Mouse (Mus musculus) thymus, postnatal 25 days (tissue): ENCODE measurements around the gene Aim2.

Experiments
- DNase-seq: peaks from one replicate; pipeline ENCODE4 v3.0.0; 2022

The Aim2 gene

DNA sequence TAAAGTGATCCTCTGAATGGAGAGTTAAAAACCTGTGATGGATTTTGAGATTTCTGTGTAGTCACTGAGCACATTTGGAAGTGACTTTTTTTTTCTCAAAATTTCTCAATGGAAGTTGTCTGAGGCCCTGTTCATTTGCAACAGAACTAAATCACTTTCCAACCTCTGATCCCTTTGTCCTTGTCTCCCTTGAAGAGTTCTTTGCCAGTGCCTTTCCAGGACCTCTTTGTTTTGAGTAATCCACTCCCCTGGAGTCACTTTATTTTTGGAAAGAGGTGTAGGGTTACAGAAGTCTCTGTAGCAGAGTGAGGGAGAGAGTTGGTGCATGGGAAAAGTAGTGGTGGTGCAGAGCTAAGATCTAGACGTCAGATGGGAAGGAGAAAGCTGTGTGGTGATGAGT is 2.2 kb upstream of the Aim2 start:
- no peak for DNase-seq

- DNase-seq = no peak
These were observed 1.5 kb upstream of the Aim2 start for GRCm38 (mm10) chr1:173349192-173349591.

GRCm38 (mm10) chr1:173349946-173350345 is 733 bp upstream of the Aim2 start:
- DNase-seq = peak; percentile 6

DNA sequence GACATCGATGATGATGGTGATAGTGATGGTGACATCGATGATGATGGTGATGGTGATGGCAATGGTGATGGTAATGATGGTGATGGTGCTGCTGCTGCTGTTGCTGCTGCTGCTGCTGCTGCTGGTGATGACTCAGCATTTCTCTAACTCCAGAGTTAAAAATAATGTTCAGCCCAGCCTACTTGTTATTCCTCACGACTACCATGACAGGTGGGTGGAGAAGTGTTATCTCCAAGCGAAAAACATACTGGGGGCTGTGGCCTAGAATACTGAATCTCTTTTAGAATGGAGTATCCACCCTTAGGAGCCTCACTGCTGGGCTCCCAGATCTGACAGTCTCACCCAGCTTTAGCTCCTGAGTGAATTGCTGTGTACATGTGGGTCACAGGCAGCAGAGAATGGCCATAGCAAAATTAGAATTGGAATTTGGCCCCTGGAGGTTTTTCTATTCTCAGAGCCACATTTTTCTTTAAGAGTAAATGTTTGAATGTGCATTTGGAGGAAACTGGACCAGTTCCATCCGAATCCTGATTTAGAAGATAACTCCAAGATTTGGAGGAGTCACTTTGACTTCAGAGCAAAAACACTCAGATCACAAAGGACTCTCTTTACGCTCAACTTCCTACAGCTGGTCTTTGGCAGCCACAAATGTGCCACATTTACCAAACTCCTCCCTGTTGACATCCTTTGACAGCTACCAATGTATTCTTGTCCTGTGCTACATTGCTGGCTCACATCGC is 4.6 kb downstream of the Aim2 start:
- DNase-seq = no peak

DNA sequence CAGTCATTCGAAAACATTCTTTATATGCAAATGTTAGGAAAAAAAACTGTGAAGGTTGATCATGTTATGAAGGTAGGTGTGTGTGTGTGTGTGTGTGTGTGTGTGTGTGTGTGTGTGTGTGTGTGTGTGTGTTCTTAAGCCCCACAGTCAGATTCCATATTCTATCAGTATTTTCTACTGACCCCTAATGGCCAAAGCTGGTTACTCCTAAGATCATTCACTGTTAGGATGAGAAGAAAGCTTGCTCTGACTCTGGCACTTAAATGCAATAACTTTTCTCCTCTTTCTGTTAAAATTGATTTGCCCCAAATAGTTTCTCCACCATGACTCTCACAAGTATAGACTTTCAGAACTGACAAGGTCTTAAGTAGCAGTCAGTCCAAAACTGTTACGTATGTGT is 6.0 kb downstream of the Aim2 start:
- DNase-seq = no peak

DNA sequence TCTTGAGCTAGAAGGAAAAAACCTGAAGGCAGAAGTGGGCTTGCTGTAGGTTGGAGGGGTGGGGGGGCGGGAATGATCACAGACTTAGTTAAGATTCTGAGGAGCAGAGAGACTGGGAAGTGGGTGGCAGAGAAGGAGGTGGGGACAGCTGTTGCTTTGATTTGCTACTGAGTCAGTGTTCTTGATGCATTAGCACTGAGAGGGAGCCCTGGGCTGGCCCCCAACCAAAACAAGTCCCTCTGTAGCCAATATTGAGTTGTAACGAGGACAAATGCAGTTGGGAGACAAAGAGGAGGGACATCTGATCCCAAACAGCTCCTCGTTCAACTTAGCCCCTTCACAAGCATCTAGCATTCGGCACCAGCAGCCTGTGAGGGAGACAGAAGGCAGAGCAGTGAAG is 7.1 kb downstream of the Aim2 start:
- DNase-seq = no peak

DNA sequence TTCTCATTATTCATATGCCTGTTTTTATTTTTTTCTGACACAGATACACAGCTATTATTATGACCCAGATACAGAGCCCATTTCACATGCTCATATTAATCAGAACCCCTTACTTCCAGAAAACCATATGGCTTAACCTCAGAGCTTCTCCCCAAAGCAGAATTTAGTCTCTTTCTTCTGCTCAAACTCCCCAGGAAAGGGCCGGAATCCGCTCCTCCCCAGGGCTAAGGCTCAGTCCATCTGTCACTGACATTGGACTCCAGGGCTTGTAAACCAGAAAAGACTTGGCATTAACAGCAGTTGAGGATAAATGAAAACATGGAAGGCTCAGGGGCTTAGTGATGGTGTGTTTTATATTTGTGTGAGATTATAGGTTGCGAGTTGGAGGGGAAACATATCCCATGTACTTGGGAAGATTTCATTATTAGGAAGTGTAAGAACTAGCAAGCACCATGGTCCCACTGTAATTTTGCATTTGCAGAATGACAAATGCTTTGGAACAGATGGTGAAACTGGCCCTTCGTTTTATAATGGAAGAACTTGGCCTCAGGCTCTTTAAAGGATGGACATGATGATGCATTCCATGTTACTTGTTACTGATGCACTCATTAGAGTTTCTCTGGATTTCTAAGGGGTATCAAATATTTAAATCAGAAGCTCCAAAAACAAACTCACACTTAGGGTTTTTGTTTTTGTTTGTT is 9.1 kb downstream of the Aim2 start:
- no peak for DNase-seq

GRCm38 (mm10) chr1:173361651-173362050 is 11.0 kb downstream of the Aim2 start:
- DNase-seq = peak; percentile 30

DNA sequence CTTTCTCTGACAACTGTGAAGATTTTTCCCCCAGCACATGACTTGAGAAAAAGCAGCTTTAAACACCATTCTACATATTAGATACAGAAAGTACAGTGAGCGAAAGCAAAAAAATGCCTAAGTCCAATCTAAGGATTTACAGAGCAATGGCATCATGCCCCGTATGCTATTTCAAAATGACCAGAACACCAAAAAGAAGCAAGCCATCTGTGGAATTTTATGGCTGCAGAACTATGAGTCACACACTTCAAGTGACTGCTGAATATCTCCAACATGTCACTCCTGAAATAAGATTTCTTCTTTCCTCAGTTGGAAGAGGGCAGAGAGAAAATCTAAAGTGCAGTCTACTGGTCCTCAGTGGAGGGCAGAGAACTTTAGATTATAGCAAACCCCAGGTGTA is 12.8 kb downstream of the Aim2 start:
- no peak for DNase-seq

- no peak for DNase-seq
These were observed 13.6 kb downstream of the Aim2 start for GRCm38 (mm10) chr1:173364125-173364800.

DNA sequence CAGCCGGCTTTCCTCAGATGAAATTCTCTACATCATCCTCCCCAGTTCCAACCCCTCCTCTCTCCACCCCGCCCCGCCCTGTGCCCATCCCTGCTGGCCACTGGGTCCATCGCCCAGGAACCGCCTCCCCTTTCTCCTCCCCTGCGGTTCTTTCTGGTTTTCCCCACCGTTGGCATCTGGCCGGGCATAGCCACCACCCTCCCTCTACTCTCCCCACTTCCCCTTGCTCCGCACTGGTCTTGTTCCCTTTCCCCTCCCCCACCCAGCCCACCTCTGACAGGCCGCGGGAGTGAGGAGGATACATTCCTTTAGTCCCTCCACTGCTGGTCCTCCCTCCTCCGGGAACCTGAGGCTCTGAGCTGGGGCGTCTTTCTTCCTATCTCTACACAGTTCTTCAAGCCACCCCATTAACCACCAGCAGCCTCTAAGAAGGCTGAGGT is 15.3 kb downstream of the Aim2 start:
- no peak for DNase-seq

DNA sequence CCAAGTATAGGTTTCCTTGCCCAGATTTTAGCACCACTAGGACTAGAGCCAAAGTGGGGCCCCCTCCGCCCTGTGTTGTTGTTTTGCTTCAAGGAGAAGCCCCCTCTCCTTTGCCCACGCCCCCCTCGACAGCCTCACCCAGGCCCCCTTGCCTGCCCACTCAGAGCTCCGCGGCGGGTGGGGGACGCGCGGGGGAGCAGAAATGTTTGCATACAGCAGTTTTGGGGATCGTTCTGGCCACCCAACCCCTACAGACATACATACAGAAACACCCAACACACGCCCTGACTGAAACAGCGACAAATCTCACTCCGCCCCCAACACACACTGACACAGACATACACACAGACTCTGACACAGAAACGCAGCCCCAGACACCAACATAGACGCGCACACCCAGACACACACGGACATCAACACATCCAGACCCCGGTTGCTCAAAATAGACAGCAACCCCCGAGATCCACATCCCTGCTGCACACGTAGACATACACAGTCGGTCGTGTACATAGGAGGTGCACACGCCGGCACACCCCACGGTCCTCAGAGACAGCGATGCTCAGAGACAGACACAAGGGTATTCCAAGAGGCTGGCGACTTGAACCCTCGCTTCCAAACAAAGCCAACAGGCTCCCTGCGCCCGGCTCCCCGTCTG is 16.1 kb downstream of the Aim2 start:
- DNase-seq = no peak

DNA sequence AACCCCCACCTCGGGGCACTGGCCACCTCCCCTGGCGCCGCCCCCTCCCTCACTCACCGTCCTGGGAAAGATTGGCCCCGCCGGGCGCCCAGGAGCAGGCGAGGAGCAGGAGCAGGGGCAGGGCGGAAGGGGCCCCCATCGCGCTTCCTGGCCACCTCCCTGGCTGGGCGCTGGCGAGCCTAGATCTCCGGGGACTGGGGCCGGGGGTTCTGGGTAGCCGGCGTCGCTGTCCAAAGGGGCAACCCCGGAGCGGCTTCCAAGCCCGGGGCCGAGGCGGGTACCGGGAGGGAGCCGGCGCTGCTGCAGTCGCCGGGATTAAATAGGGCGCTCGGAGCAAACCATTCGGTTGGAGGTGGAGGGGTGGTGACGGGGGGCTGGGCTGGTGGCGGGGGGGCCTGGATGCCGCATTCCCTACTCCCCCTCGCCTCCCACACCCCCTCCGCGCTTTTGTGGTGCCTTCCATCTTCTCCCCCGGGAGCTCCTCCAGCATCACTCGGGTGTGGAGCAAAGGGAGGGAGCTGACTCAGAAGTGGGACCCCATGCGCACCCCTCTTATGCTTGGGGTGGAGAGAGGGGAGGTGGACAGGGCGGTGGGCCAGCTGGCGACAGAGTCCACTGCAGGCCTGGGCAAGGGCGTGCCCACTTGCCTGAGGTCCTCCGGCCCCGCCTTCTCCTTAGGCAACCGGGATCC is 16.8 kb downstream of the Aim2 start, which contains the start of gene Cadm3:
Gene Cadm3, minus strand, starts transcription at position 340 of the 691 bp plus-strand sequence.
- DNase-seq = no peak

DNA sequence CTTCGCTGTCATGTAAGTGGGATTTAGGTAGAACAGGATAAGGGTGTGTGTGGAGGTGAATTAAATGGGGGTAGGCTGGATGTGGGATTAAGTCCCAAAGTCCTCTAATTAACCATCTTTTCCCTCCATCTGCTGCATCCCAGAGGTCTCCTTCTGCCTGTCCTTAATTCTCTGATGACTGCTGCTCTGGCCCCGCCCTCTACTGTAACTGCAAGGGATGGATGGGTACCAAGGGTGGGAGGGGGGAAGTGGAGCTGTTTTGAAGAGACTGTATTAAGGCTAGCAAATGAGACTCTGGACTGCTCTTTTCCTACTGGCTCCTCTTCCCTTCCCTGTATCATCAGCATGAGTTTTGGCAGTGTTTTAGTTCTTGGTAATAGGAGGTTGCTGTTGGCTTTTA is 18.9 kb downstream of the Aim2 start:
- no peak for DNase-seq

DNA sequence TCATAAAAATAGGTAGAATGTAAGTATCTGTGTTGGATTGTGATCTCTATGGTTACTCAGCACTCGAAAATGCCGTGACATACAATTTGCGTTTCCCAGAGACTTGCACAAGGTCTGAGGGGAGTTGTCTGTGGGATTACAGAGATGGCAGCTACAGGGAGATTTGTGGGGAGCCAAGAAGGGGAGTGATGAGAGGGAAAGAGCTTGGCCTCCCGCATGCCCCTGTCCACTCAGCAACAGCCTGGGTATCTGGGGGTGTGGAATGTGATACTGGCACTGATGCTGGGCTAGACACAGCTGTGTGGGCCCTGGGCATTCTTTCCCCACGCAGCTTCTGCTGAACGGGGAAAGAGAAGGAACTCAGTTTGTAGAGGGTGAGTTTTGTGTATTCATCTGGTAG is 19.8 kb downstream of the Aim2 start:
- DNase-seq = no peak

DNA sequence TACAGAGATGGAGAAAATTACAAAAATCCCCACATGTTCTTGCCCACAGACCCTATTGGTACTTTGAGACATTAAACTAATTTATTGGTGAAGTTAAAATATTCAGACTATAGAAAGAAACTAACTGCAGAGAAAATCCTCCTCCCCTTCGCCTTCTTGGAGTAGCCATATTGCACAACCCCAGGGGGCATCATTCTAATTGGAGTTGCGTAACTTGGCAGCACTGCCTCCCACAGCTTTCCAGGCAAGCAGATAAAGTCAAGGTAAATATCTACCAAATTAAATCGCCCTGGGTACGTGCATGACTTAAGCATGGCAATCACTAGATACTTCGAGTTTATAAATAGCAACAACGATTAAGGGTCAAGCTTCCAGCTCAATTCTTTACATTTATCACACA is 20.9 kb downstream of the Aim2 start:
- DNase-seq = no peak

GRCm38 (mm10) chr1:173374020-173374419 is 23.3 kb downstream of the Aim2 start:
- no peak for DNase-seq

- DNase-seq = peak; percentile 12
These were observed 26.9 kb downstream of the Aim2 start for GRCm38 (mm10) chr1:173377380-173378112.

DNA sequence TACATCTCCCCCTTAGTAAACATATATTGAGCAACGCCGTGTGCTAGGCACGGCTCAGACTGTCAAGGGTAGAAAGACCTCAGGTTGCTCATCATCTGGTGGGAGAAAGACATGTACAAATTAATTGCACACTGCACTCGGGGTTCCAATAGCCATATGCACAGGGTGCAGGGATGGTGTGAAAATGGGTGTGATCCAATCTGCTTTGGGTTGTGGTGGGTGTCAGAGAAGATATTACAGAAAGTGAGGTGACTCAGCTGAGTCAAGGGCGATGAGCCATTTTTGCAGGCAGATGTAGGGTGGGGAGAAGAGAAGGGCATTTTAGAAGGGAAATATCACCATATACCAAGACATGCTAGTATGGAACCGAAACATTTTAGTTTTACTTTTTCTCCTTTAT is 30.8 kb downstream of the Aim2 start:
- DNase-seq = no peak

DNA sequence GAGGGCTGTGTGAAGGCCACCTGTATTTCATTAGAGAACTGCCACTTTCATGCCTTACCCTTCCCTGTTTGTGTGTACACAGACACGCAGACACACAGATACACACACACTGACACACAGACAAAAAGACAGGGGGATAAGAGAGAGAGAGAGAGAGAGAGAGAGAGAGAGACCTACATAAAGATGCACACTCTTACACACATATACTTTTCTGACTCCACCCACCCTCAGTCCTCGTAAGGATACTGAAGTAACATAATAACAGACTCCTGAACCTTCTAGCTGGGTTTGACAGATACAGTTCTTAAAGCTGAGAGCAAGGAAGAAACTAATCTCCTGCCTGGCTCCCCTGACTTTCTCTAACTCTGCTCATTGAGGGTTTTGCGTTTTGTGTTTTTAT is 38.8 kb downstream of the Aim2 start:
- DNase-seq = no peak

- no peak for DNase-seq
These were observed 39.3 kb downstream of the Aim2 start for GRCm38 (mm10) chr1:173389901-173390401.

GRCm38 (mm10) chr1:173391754-173392153 is 41.1 kb downstream of the Aim2 start:
- DNase-seq = no peak
